Mouse (Mus musculus): ENCODE results near the gene Tas1r2.
A peak's percentile ranks its signal among the peaks of the same experiment; 100 is the strongest.

Tas1r2 gene

GRCm38 (mm10) chr4:139715241-139715932 is 62.0 kb downstream of the Tas1r2 start:
- DNase-seq: peak; percentile 16

GRCm38 (mm10) chr4:139716477-139717169 is 63.3 kb downstream of the Tas1r2 start:
- DNase-seq: no peak

GRCm38 (mm10) chr4:139718978-139719377 is 65.6 kb downstream of the Tas1r2 start:
- DNase-seq: no peak
